Mouse (Mus musculus) 416B (cell line): ENCODE measurements at regions not wholly inside any gene's neighbourhood (a gene's known extent, or its start where the extent isn't known, plus 50 kb on each side); places are given as distances from the start of the nearest gene placed in this dataset.

ENCODE experiments used
- DNase-seq: peaks from one replicate; pipeline ENCODE4 v3.0.0; 2011; ENCODE audit warnings: low read depth

DNA sequence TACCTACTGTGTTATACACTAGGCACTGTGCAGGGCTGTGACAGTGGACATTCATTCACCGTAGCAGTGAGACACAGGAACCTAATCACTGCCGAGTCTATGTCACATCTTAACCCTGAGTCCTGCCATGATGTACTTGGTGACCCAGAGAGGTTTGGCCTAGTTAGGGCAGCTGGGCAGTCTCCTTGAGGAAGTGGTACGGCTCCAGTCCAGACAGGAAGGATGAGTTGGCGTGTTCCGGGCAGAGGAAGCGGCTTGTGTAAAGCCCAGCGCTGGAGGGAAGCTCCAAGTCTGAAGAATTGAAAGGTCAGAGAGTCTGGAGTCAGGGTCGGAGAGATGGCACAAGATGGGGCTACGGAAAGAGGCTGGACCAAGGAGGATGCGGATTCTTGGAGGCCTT is 99.4 kb upstream of the Smim15 start:
- DNase-seq: peak; percentile 70

- DNase-seq: no peak
These were observed 101.3 kb upstream of the Smim15 start for GRCm38 (mm10) chr13:107942979-107943378.

- DNase-seq: no peak
These were observed 101.8 kb upstream of the Smim15 start for GRCm38 (mm10) chr13:107942297-107942962.

DNA sequence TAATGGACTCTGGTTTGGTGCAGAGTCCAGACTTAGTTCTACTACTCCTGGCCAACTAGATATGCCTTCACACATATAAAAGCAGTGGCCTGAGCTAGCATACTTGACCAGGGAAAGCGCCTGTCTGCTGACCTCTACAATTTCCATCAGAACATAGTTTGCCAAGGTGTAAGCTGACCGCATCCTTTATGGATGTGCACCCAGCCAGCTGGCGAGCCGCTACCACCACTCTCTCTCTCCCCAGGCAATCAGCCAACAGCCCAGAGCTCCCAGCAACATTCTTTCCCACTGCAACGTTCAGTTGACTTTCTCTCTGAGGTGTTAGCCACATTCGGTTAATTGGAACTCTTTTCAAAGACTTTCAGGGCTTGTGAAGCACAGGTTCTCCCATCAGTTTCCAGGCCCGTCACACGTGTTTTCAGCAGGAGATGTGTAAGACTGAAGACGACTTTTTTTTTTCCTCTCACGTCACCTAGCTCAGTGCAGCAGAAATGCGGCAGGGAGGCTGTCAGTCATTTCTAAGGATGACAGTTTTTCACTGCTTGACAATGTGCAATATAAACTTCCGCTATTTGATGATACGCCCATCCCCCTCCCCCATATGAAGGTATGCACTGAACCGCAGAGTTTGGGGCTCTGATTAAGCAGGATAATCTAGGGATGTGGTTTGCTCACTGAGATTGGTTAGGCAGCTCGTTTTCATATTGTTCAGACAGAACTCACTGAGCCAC is 104.2 kb upstream of the Smim15 start:
- DNase-seq: no peak

DNA sequence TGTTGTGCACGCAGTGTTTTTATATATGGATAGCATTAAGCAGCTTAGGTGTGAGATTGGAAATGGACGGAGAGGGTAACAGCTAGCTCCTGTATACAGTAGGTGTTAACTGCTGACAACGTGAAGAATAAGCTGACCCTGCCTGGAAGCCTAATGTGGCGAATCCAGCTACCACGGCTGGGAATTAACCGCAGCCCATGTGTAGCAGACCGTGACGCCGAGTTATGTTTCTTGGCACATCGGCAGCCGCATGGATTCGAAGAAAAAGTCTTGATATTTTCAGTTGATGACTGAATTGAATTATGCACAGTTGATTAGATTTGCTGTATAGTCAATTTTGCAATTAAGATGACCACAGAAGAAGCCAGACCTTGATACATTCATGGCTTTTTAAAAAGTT is 108.6 kb upstream of the Smim15 start:
- DNase-seq: no peak

DNA sequence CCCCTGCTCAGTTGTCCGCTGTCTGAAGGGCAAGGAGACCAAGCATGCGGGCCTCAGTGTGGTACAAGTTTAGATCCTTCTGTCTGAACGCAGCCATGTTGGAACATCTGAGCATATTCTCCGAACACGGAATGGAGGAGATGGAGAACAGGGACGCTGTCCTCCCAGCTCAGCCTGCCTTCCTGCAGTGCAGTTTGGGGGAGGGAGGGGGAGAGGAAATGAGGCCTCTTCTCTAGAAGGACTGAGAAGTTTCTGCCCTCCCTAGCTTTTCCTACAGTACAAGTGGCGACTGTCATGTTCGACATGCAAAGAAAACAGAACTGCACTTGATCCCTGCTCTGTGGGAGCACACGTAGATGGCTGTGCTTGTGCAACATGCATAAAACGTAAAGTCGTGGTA is 109.6 kb upstream of the Smim15 start:
- DNase-seq: no peak

DNA sequence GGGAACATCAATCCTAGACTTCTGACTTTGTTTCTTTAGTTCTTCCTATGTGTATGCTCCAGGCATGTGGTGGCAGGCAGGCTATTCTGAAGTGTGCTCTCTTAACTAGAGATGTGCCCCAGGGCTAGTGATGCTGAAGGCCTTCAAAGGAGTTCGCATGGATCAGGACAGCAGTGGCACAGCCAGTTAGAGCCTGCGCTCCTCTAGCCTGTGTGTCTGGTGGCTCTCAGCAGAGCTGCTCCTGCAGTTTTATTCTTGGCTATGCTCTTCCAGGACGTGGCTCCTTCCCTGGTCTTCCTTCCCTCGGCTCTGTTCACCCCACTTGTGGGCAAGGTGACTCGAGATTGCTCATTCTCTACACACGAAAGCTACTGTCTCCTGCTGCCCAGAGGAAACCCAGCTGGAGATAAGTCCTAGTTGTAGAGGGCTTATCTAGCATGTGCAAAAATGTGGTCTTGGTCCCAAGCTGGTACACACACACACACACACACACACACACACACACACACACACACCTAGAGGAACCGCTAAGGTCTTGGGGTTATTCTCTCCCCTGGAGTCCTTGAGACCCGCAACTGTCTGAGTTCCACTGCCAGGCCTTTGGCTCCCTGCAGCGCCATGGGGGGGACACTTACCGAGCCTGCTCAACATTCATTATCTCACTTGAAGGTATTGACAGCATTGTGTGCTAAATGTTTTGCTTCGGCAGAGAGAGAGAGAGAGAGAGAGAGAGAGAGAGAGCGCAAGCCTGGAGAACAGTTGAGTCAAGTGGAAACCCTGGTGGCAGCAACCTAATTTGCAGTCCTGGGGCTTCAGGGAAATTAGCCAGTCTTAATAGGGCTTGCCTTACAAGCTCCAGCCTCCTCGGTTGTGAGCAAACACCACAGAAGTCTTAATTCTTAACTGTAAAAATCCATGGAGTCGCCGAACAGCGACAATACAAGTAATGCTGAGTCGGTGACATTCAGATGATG is 110.4 kb upstream of the Smim15 start:
- peak; percentile 17 for DNase-seq

GRCm38 (mm10) chr13:107932423-107933032 is 111.7 kb upstream of the Smim15 start:
- DNase-seq: no peak

DNA sequence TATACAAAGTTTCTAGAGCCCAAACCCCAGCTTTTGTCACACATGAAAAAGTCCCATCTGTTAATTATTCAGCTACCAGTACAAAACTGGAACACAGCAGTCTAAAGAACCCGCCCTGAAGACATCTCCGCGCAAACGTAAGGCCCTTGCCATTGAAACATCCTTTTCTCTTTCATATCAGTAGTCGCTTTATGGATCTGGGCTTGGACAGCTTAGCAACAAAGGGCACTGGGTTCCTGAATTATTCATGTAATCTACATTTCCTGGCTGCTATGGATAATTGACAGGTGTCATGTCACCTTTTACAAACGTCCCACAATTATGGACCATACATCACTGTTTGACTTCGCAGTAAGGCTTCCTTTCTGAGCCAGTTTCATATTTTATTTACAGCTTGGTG is 113.0 kb upstream of the Smim15 start:
- DNase-seq: no peak

DNA sequence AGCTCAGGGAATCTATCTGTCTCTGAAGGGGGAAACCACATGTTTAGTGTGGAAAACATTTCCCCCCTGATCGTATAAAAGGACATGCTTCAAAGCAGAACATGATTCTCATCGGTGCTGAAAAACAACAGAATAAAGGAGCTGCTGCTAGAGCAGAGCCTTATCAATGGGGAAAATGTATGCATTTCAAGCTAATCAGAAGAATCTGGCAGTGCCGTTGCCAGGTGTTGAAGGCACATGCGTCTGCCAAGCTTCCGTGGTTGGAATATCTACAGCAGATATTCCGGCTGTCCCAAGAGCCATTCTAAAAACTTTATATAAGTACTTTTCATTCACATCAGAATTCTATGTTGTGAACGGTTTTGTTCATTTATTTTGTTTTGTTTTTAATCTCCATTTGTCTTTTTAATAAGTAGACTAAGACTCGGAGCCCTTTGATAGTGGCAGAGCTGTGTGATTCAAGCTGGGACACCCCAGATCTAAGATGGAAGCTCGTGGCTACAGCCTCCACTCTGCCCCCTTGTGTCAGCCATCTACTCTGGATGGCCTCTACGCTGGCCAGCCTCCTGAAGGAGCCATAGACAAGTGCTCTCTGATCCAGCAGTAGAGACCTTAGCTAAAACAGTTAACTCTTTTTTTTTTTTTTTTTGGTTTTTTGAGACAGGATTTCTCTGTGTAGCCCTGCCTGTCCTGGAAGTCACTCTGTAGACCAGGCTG is 116.6 kb upstream of the Smim15 start:
- DNase-seq: peak; percentile 47

GRCm38 (mm10) chr13:107925470-107925869 is 118.8 kb upstream of the Smim15 start:
- no peak for DNase-seq

DNA sequence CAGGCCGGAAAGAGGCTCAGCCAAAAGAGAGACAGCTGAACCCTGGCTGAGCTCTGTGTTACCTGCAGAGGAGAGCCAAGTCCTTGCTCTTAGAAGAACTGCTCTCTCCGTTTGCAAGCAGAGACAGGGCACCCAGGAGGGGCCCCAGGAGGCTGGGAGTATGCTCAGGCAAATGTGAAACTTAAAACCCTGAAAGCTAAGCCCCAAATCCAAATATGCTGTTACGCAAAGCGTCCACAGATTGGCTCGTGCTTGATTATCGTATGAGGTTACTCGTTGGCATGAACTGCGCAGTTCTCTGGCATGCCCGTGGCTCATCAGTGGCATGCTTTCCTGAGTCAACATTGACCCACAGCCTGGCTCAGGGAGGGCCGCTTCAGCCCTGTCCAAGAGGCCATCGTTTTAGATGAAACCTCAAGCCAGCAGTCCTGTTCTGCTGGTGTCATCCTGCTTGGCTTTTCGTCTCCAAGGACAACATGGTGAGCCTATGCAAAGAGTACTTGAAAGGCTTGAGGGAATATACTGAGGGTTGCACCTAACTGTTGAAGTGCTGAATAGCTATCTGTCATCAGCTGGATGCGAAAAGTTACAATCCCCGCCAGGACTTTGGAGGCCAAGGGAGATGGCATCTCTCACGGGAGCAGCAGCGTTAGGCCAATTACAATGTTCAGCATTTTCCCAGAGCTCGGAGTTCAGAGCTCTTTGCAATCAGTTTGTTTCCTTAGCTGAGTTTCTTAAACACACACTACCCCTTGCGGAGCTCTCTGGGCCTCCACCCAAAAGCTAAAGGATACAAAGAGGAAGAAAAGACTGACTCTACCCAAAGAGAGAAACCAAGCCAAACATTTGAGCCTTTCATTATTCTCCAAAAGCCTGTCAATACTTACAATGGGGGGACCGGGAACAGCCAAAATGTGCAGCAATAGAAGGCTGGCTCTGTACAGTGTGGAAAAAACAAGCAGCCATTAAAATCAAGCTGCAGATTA is 120.8 kb upstream of the Smim15 start:
- no peak for DNase-seq

- DNase-seq: no peak
These were observed 124.8 kb upstream of the Smim15 start for GRCm38 (mm10) chr13:107919403-107919802.

DNA sequence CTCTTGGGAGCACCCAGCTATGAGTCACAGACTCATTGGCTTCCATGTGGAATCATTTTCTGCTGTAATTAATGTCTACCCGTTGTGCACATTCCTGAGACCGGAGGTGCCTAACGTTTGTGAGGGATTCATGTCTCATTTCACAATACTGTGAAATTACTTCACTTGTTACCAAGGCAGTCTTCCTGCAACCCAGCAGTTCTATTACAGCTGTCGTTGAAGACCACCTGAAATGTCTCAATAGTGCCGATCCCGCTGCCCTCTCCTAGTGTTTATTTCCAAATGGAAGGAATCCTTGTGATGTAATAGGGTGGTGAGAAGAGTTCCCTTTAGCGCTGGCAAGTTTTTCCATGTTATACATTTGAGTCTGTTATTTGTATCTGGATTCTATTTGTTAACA is 125.8 kb upstream of the Smim15 start:
- DNase-seq: no peak

DNA sequence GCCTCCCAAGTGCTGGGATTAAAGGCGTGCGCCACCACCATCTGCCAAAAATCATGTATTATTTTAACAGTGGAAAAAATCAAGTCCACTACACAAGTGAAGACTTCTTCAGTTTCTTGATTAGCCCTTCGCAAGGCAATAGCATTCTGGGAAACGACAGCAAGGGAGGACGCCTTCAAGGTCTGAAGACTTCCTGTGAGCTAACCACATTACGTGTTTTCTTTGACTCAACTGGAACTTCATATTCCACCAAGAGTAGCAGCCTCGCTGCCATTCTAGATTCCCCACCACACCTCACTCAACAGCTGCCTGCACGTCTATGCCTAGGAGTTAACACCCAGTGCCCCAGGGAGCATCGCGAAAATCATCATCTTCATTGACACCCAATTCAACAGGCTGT is 126.2 kb upstream of the Smim15 start:
- peak; percentile 46 for DNase-seq

DNA sequence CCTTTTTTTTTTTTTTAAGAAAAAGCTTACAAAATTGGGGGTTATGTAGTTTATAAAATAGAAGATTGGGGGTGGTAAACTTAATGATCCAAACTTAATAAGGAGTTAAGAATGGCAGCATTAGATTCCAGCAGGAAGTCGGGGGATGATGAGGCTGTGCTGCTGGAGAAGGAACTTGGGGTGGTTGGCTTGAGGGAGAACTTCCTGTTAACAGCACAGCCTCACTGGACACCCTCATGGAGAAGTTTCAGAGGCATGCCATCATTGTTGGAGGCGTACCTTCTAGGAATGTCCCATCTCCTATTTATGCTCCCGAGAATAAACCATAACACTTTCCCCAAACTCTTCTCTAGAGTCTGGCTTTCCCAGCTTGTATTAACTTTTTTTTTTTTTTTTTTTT is 126.7 kb upstream of the Smim15 start:
- no peak for DNase-seq

DNA sequence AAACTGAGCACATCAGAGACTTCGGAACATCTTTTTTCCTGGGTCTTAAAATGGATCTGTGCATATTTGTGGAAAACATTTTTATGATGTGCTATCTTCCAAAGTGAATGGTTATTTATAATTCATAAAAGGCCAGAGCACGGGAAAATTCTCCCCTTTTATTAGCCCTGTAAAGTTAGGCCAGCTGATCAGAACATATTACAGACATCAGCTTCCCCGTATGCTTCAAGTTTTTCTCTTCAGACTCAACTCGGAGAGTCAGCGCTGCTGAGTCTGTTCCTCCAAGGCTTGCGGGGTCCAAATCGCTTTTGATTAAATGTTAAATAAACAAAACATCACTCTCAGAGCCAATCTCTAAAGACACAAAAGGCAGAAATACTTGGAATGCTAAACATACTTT is 134.1 kb upstream of the Smim15 start:
- DNase-seq: no peak

DNA sequence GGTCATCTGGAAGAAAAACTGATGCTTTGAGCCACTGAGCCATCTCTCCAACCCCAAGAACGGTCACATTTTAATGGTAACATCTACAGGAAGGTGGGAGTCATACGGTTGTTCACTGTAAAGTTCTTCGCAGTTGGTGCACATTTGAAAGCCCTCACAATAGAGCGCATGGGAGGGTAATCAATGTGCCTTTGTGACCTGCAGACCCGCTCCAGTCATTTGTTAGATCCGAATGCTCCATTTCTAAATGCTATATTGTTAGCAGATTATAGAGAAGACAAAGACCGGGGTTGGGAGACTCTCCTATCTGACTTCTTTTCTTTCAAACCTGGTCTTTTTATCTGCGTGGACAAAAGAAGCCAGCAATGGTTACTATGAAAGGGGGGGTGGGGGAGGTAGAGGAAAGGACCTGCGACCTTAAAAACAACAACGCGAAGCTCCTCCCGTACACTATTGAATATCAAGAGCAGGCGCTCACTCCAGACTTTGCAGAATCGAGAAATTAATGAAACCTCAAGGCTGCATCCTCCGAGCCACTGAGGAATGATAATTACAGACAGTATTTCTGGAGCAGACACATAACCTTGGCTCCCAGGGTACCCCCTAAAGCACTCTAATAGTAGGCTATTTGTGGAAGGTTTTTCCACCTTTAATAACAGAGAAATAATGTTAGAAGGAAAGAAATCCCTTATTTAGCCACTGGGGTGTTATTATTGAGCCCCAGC is 134.7 kb upstream of the Smim15 start:
- no peak for DNase-seq

DNA sequence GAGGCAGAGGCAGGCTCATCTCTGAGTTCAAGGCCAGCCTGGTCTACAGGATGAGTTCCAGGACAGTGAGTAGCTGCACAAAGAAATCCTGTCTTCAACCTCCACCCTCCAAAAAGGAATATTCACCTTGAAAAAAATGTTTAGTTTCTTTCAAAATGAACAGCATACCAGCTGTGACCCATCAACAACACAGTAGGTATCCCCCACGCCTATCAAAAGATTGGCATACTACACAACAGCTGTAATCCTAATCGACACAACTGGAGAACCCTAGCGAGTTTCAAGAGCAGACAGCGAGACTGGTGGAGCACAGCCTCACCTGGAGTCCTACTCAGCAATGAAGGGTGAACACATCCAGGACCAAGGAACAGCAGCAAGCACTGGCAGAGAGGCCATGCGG is 136.3 kb upstream of the Smim15 start:
- DNase-seq: no peak

GRCm38 (mm10) chr13:107904851-107905250 is 139.4 kb upstream of the Smim15 start:
- no peak for DNase-seq
